Mouse (Mus musculus): ENCODE measurements around the gene Ppt2. TPM values are rescaled to one million over a fixed set of nuclear protein-coding genes. Genes with fewer than 3 reads are reported as not detected.

Gene Ppt2
- 22.9 and 24.8 TPM in 2 replicates for polyA plus RNA-seq (2015; fragmentation: Nextera tagmentation; extraction: Ambion mirVana)

DNA sequence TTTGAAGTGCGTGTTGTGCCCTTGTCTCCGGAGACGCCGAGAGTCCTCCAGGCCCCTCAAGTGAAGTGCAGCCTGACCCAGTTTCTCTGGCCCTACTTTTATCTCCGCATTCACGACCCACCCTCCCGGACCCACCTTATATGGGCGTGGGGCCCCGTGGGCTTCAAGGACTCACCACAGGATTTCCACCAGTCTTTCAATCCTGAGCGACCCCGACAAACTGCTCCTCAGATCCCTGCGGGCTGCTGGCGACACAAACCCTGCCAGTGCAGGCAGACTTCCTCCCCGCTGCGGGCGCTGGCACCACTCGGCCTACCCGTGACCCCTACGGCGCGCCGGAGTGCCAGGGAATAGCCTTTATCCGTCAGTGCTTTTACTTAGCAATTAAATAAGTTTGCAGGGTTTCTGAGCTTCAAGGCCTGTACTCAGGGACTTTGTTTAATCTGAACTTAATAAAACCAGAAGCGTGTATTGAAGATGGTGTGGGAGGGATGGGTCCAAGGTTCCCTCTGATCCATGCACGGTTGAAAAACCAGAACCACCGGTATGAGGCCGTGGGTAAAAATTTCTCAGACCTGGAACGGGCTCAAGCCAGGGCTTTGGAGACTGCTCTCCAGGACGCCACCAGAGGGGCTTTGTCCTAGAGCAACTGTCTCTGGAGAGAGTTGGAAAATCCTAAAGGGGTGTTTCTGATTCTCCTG, at the start of gene Ppt2:
Gene Ppt2, minus strand, starts transcription at position 568 of the 701 bp plus-strand sequence.
- 3% methylated on average over 29 of the region's 29 CpGs for WGBS
- peak within 1 kb of the TSS; percentile 94 for H3K27ac ChIP-seq
- peaks cover 42% of the 10 kb centered on the region for H3K27me3 ChIP-seq
- peak within 1 kb of the TSS; percentile 70 for H3K9ac ChIP-seq
- no peak for ATAC-seq (replicated peaks; ENCODE audit: insufficient number of reproducible peaks, insufficient read depth, low FRiP score, low read depth)
- H3K4me1 ChIP-seq (replicated peaks) = peaks cover 53% of the 10 kb centered on the region
- H3K36me3 ChIP-seq = peaks cover 15% of the 10 kb centered on the region
- H3K4me2 ChIP-seq = peak within 1 kb of the TSS; percentile 97
- H3K9me3 ChIP-seq (replicated peaks) = no peaks in the 10 kb centered on the region
- peak within 1 kb of the TSS; percentile 85 for H3K4me3 ChIP-seq

DNA sequence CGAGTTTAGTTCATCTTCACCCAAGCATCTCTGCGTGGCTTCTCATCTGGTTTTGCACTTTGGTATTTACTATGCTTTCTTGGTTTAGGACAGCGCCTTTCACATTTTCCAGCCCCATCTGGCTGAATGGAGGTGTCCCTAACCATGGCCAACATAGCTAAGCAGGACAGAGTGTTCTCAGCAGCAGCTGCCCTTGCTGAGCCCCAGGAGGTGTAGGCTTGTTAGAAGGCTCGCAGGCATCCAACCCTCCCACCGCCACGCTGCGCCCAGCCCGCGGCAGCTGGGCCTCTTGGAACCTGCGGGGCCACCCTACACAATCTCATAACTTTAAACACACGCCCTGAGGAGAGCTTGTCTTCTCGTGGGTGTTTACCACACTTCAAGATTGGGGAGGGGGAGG, 48.4 kb upstream of the Ppt2 start:
- Histone ChIP-seq H3K27me3 (peaks cover 69% of the 10 kb centered on the region), H3K36me3 (no peaks in the 10 kb centered on the region)
- WGBS = 71% methylated on average over 12 of the region's 12 CpGs

GRCm38 (mm10) chr17:34676093-34676460, 47.8 kb upstream of the Ppt2 start:
- H3K4me3 ChIP-seq = no peak overlapping the region
- no peaks in the 10 kb centered on the region for H3K36me3 ChIP-seq
- no peak overlapping the region for H3K27ac ChIP-seq
- no peak overlapping the region for H3K4me2 ChIP-seq
- peaks cover 75% of the 10 kb centered on the region for H3K27me3 ChIP-seq
- ATAC-seq (replicated peaks; ENCODE audit: insufficient number of reproducible peaks, insufficient read depth, low FRiP score, low read depth) = no peak
- no peaks in the 10 kb centered on the region for H3K9me3 ChIP-seq (replicated peaks)
- no peak overlapping the region for H3K9ac ChIP-seq
- peaks cover 33% of the 10 kb centered on the region for H3K4me1 ChIP-seq (replicated peaks)
- WGBS = 50% methylated on average over 6 of the region's 6 CpGs

More for the DNA sequence above, 48.4 kb upstream of the Ppt2 start:
- Histone ChIP-seq H3K4me2 (no peak overlapping the region), H3K4me3 (no peak overlapping the region), H3K4me1 (replicated peaks) (peaks cover 33% of the 10 kb centered on the region), H3K9me3 (replicated peaks) (no peaks in the 10 kb centered on the region), H3K9ac (no peak overlapping the region), H3K27ac (no peak overlapping the region)
- no peak for ATAC-seq (replicated peaks; ENCODE audit: insufficient number of reproducible peaks, insufficient read depth, low FRiP score, low read depth)

DNA sequence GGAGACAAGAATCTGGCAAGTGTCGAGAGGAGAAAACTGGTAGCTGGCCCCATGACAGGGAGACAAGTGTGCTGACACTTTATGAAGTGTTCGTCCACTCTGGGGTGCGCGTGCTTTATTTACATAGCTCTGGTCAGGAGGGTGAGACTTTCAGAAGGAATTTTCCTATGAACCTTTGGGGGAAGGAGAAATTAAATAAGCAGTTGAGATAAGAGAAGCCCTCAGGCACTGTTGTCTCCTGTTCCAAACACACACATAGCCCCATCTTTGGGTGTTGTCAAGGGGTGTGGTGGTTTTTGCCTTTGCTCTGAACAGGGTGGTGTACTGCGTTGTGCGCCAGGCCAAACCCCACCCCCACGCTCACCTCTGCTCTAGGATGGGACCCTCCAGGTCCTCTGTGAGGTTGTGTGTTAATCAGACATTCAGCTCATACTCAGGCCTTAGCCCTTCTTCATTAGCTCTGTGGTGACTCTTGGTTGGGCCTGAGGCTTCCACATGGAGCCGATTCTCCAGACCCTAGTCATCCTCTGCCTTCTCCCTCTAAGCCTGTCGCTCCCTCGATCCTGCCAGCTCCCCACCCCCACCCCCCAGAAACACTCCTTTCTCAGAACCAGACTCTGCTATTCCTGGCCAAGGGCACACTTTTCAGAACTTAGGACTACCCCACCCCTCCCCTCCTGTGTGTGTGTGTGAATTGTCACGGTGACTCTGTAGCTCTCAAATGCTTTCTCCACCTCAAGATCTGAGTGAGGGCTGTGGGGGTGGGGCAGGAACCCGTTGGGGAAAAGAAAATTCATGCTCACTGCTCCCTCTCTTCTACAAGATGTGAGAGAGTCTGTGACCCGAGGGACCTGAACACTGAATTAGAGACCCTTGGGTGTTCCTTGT, 47.1 kb upstream of the Ppt2 start:
- Histone ChIP-seq H3K4me2 (no peak overlapping the region), H3K27ac (no peak overlapping the region), H3K4me1 (replicated peaks) (peaks cover 34% of the 10 kb centered on the region), H3K36me3 (no peaks in the 10 kb centered on the region), H3K9ac (no peak overlapping the region), H3K9me3 (replicated peaks) (no peaks in the 10 kb centered on the region), H3K4me3 (no peak overlapping the region), H3K27me3 (peaks cover 81% of the 10 kb centered on the region)
- no peak for ATAC-seq (replicated peaks; ENCODE audit: insufficient number of reproducible peaks, insufficient read depth, low FRiP score, low read depth)
- 40% methylated on average over 13 of the region's 13 CpGs for WGBS

DNA sequence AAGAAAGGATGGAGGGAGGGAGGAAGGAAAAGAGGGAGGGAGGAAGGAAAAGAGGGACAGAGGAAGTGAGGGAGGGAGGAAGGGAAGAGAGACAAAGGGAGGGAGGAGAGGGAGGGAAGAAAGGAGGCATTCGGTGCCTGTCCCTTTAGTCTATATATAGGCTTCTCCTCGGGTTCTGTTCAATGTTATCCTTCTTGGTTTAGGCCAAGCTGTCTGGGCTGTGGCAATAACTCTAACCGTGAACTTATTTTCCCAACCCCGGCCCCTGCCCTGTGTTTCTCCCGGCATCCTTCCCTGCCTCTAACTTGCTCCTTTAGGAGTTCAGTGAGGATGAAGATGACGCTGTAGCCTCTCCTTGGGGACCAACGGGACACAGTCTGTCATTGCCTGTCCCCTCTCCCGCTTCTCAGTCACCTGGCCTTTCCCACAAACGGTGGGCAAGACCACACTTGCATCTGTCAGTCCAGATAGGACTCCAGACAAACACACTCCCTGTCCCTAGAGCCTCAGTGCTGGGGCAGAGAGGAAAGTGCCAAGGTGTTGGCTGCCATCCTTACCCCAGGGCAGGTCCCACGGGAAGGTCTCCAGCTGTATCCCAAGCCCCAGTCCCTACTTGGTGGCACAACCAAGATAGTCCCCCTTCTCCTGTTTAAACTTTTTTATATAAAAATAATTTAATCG, 46.4 kb upstream of the Ppt2 start:
- Histone ChIP-seq H3K9me3 (replicated peaks) (no peaks in the 10 kb centered on the region), H3K27me3 (peaks cover 83% of the 10 kb centered on the region), H3K36me3 (no peaks in the 10 kb centered on the region), H3K27ac (no peak overlapping the region), H3K4me3 (no peak overlapping the region), H3K4me2 (no peak overlapping the region), H3K9ac (no peak overlapping the region), H3K4me1 (replicated peaks) (peaks cover 34% of the 10 kb centered on the region)
- WGBS = 37% methylated on average over 11 of the region's 11 CpGs
- no peak for ATAC-seq (replicated peaks; ENCODE audit: insufficient number of reproducible peaks, insufficient read depth, low FRiP score, low read depth)

GRCm38 (mm10) chr17:34673139-34673538, 44.8 kb upstream of the Ppt2 start:
- Histone ChIP-seq H3K9me3 (replicated peaks) (no peaks in the 10 kb centered on the region), H3K9ac (no peak overlapping the region), H3K4me2 (no peak overlapping the region), H3K36me3 (no peaks in the 10 kb centered on the region), H3K4me3 (no peak overlapping the region), H3K4me1 (replicated peaks) (peaks cover 34% of the 10 kb centered on the region), H3K27me3 (peaks cover 79% of the 10 kb centered on the region), H3K27ac (no peak overlapping the region)
- 77% methylated on average over 7 of the region's 7 CpGs for whole genome bisulfite sequencing
- no peak for ATAC-seq (replicated peaks; ENCODE audit: insufficient number of reproducible peaks, insufficient read depth, low FRiP score, low read depth)

DNA sequence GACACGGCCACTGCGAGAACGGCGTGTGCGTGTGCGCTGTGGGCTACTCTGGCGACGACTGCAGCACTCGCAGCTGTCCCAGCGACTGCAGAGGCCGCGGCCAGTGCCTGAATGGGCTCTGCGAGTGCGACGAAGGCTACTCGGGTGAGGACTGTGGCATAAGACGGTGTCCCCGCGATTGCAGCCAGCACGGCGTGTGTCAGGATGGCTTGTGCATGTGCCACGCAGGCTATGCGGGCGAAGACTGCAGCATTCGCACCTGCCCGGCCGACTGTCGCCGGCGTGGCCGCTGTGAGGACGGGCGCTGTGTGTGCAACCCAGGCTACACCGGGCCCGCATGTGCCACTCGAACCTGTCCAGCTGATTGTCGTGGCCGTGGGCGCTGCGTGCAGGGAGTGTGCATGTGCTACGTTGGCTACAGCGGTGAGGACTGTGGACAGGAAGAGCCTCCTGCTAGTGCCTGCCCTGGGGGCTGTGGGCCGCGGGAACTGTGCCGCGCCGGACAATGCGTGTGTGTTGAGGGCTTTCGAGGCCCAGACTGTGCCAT, 44.0 kb upstream of the Ppt2 start:
- Histone ChIP-seq H3K27ac (no peak overlapping the region), H3K4me1 (replicated peaks) (peaks cover 34% of the 10 kb centered on the region), H3K27me3 (peaks cover 75% of the 10 kb centered on the region), H3K36me3 (no peaks in the 10 kb centered on the region), H3K9me3 (replicated peaks) (no peaks in the 10 kb centered on the region), H3K4me2 (peak overlapping the region; percentile 66), H3K4me3 (peak overlapping the region; percentile 40), H3K9ac (peak overlapping the region; percentile 14; the same call in 1 of the 2 replicates)
- 33% methylated on average over 49 of the region's 49 CpGs for WGBS
- no peak for ATAC-seq (replicated peaks; ENCODE audit: insufficient number of reproducible peaks, insufficient read depth, low FRiP score, low read depth)

DNA sequence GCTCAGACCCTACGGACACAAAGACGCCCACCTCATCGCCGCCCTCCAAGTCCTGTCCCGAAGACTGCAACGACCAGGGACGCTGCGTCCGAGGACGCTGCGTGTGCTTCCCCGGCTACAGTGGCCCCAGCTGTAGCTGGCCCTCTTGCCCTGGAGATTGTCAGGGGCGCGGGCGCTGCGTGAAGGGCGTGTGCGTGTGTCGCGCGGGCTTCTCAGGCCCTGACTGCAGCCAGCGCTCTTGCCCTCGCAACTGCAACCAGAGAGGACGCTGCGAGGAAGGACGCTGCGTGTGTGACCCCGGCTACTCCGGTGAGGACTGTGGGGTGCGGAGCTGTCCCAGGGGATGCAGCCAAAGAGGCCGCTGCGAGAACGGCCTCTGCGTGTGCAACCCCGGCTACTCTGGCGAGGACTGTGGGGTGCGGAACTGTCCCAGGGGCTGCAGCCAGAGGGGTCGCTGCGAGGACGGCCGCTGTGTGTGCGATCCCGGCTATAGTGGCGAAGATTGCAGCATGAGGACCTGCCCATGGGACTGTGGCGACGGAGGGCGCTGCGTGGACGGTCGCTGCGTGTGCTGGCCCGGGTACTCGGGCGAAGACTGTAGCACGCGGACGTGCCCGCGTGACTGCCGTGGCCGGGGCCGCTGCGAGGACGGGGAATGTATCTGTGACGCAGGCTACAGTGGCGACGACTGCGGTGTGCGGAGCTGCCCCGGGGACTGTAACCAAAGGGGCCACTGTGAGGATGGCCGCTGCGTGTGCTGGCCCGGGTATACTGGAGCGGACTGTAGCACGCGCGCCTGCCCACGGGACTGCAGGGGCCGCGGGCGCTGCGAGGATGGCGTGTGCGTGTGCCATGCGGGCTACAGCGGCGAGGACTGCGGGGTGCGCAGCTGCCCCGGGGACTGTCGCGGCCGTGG, 43.1 kb upstream of the Ppt2 start:
- Histone ChIP-seq H3K4me3 (peak overlapping the region; percentile 40), H3K9ac (peak overlapping the region; percentile 14; the same call in 1 of the 2 replicates), H3K4me2 (peak overlapping the region; percentile 66), H3K9me3 (replicated peaks) (no peaks in the 10 kb centered on the region), H3K4me1 (replicated peaks) (peaks cover 34% of the 10 kb centered on the region), H3K27me3 (peaks cover 67% of the 10 kb centered on the region), H3K36me3 (no peaks in the 10 kb centered on the region), H3K27ac (no peak overlapping the region)
- ATAC-seq (replicated peaks; ENCODE audit: insufficient number of reproducible peaks, insufficient read depth, low FRiP score, low read depth) = 0 out of 2 replicates have a peak, but pooled peaks have one; percentile 9
- WGBS = 12% methylated on average over 81 of the region's 93 CpGs

GRCm38 (mm10) chr17:34670235-34670634, 41.9 kb upstream of the Ppt2 start, which contains the start of gene Tnxb:
TSS of gene Tnxb (plus strand) at chr17:34670535.
- H3K27me3 ChIP-seq = peaks cover 62% of the 10 kb centered on the region
- 65% methylated on average over 7 of the region's 7 CpGs for WGBS
- no peak for ATAC-seq (replicated peaks; ENCODE audit: insufficient number of reproducible peaks, insufficient read depth, low FRiP score, low read depth)

GRCm38 (mm10) chr17:34664472-34664871, 36.2 kb upstream of the Ppt2 start:
- WGBS = 57% methylated on average over 7 of the region's 7 CpGs
- no peak overlapping the region for H3K4me2 ChIP-seq

More at GRCm38 (mm10) chr17:34670235-34670634, 41.9 kb upstream of the Ppt2 start, which contains the start of gene Tnxb:
- Histone ChIP-seq H3K4me1 (replicated peaks) (peaks cover 23% of the 10 kb centered on the region), H3K36me3 (no peaks in the 10 kb centered on the region), H3K4me3 (peak within 1 kb of the TSS; percentile 40), H3K4me2 (peak within 1 kb of the TSS; percentile 66), H3K27ac (no peak within 1 kb of the TSS), H3K9ac (0 out of 2 replicates have a peak within 1 kb of the TSS, but pooled peaks have one; percentile 14), H3K9me3 (replicated peaks) (no peaks in the 10 kb centered on the region)

More at GRCm38 (mm10) chr17:34664472-34664871, 36.2 kb upstream of the Ppt2 start:
- no peak overlapping the region for H3K9ac ChIP-seq
- no peak for ATAC-seq (replicated peaks; ENCODE audit: insufficient number of reproducible peaks, insufficient read depth, low FRiP score, low read depth)
- H3K27ac ChIP-seq = no peak overlapping the region
- peaks cover 21% of the 10 kb centered on the region for H3K4me1 ChIP-seq (replicated peaks)
- H3K9me3 ChIP-seq (replicated peaks) = no peaks in the 10 kb centered on the region
- H3K36me3 ChIP-seq = no peaks in the 10 kb centered on the region
- peaks cover 40% of the 10 kb centered on the region for H3K27me3 ChIP-seq
- no peak overlapping the region for H3K4me3 ChIP-seq
